Mouse (Mus musculus) yolk sac, embryonic 10.5 days (tissue): Measurements from ENCODE around the gene Col9a2.

Source experiments
- DNase-seq: peaks from one replicate; pipeline ENCODE4 v3.0.0-alpha.2; 2017; ENCODE audit warnings: low spot score

The Col9a2 gene

DNA sequence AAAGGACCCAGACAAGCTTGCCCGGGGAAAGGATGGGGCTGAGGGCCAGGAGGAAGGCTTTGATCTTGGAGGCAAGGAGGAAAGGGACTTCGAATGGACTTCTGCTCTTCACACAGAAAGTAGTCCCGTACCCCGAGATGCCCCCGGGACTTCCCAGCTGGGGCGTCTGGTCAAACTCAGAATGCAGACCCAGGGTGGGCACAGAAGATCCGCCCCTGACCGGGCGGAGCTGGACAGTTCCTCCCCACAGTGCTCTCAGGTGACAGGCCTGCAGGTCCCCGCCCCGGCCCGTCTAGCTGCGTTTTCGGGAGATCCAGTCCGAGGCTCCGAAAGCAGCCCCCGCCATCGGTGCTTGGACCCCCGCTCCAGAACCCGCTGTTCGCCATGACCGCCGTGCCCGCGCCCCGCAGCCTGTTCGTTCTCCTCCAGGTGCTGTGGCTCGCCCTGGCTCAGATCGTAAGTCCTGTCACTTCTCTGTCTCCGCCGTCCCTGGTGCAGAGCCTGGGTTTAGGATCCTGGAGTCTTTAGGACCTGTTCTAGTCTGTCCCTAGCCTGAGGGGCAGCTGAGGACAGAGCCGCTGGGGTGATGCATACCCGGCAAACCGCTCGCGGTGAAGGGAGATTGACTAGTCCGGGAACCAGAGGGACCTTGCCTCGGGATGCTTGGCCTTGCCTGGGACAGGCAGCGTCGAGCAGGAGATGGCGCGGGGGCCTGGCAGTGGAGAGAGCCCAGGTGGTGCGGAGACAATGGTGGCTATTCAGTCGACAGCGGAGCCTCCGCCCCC is at the start of gene Col9a2:
Gene Col9a2 (plus strand): TSS at position 55 of the 785 bp plus-strand sequence.
- peak; percentile 39 for DNase-seq

DNA sequence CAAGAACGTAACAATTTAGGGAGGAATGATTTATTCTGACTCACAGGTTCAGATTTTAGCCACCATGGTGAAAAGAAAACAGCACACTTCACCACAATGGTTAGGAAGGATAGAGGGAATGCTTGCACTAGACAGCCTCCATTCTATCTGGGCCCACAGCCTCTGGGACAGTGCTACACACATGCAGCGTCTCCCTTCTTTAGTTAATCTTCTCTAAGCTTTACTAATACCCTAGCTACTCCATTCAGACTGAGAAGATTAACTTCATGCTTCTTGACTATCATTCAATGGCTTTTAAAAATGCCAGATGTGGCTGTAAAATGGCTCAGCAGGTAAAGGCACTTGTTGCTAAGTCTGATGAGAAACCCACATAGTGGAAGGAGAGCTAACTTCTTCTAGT is 46.9 kb upstream of the Col9a2 start:
- DNase-seq, result no peak

DNA sequence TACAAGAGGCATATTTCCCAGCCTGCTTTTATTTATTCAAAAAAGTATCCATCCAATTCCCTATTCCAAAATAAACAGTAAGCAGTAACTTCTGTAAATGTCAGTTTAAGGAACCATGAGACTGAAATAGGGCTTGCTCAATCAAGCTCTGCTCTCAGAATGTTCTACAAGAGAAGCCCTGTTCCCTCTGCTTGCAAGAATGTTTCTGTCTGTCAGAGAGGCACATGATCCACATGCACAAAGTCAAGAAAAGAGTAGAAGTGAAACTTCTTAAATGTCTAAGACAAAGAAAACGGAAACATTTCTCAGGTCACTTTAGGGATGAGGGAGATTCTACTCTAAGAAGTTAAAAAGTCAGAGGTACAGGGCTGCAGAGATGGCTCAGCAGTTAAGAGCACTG is 46.2 kb upstream of the Col9a2 start:
- DNase-seq, result no peak

DNA sequence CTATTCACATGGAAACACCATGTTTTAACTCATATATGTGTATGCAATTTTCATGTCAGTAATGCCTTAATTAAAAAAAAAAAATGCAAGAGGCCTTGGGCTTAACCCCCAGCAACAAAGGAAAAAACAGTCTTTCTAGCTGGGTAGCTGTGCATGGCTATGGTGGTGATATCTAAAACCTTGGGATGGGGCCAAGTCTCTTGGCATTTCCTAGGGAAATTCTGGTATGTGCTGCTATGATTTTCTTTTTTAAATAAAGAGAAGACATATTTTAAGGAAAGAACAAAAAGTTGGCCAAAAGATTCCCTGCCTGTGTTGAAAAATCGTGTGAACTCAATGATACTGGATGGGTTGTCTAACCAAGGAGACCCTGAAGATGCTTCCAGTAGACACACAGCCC is 43.3 kb upstream of the Col9a2 start:
- DNase-seq, result no peak

DNA sequence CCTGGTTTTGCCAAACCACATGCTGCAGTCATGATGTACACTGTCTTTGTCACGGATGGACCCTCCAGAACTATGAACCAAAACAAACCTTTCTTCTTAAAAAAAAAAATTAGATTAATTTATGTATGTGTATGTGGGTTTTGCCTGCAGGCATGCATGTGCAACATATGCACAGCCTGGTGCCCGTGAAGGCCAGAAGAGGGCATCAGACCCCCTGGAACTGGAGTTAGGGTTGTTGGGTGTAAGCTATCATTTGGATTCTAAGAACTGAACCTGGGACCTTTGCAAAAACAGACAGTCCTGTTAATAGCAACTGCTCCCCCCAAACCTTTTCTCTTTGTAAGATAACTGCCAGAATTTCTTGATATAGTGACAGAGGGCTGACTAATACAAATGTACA is 38.1 kb upstream of the Col9a2 start:
- no peak for DNase-seq

DNA sequence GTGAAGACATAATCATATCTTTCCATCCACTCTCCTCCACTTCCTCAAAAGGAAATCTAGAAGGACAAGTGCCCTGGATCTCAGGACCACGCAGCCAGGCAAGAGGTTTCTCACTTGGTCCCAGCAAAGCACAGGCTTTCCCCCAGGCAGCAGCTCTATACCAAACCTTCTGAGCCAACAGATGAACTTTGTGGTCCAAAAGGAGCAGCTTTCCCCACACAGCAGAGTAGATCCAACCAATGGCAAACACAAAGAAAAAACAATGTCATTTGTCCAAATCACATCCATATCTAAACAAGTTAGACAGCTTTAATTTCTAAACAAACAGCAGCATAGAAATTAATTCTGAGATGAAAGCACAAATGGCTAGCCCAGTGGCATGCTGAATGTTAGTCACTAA is 37.5 kb upstream of the Col9a2 start:
- no peak for DNase-seq

DNA sequence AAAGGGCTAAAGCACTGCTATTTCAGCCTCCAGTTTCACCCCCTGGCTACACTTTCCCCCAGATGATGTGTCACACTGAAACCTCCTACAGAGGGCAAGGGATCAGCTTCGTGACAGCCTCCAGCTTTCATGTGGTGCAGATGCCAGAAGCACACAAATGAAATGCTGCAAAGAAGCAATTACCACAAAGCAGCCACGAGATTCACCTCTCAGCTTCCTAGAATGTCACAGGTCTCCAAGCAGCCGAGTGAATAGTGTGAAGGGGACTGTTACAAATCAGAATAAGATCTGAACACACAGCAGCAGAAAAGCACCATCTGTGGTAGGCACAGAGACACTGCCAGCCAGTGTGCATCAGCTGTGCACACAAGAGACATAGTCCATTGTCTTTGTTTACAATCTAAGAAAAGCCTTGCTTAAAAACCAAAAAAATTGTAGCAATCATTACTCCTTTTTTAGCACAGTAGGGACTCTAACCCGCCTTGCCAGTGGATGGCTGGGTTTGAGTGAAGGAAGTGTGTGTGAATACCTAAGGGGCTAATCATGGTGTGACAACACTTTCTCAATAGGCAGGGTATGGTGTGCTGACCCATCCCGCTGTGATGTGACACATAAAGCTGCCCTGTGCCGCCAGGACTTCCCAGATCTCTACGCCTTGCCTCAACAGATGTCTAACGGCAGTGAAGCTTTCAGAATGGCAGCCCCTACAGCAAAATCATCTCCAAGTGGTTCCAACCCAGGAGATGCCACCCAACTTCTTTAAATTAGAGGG is 36.6 kb upstream of the Col9a2 start:
- no peak for DNase-seq

DNA sequence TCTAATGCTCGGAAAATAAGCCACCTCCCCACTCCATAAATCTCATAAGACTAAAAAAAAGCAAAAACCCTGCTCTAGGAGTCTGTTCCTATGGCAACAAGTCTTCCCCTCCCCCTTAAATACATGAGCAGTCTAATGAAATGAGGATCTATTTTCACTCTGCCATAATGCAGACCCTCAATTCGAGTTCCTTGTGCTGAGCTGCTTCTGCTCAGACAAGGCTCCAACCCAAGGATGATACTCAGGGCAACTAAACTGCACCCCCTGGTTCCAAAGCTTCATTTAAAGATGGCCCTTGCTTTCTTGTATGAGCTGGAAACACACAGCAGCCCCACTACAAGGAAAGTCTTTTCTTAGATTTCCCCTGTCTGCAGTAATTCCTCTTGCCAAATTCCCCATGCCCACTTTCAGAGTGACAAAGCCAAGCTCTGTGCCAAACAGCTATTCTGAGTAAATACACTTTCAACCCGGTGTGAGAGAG is 35.5 kb upstream of the Col9a2 start:
- DNase-seq, result no peak

DNA sequence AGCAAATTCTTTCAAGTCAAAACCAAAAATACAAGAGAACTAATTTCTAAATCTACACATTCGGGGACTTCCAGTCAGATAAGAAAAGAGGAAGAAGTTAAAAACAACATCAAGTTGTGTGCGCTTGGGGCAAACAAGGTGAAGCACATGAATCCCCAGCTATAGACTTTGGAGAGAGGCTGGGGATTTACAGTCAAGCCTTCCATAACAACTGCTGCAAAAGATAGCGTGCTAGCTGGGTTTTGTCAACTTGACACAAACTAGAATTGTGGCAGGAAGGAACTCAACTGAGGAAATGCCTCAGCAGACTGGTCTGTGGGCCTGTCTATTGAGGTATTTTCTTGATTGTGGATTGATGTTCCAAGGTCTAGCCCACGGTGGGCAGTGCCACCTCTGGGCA is 34.5 kb upstream of the Col9a2 start:
- no peak for DNase-seq

DNA sequence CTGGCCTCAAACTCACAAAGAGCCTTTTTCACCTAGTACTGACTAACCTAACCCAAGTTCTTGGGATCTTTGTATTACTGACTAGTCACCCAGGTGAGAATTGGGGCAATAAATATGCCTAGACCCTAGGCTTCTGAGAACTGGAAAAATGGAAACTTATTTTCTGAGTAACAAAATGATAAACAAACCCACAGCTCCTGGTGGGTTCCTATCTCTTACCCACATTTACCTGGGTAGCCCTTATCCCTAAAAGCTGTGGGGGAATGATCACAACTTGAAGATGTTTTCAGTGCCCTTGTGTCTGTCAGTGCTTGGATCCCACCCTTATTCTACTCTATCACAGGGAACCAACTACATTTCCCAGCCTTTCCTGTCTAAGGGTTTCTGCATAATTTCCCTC is 32.2 kb upstream of the Col9a2 start:
- DNase-seq, result no peak

DNA sequence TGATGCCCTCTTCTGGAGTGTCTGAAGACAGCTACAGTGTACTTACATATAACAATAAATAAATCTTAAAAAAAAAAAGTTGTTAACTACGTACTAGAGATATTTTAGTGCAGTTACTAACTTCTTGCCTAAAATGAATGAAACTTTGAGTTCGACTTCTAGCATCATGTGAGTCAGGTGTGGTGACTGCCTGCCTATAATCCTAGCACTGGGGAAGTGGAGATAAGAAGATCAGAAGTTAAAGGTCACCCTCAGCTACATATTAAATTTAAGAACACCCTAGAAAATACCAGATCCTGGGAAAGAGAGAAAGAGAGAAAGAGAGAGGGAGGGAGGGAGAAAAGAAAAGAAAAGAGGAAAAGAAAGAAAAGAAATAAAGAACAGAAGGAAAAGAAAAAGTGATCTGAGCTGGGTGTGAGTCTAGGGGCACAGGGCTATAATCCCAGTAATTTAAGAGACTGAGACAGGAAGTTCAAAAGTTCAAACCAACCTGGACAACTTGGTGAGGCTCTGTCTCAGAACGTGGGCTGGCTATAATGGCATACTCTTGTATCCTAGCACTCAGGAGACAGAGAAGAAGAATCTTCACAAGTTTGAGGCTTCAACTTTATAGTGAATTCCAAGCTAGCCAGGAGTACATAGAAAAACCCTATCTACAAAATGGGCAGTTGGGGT is 31.0 kb upstream of the Col9a2 start:
- no peak for DNase-seq

DNA sequence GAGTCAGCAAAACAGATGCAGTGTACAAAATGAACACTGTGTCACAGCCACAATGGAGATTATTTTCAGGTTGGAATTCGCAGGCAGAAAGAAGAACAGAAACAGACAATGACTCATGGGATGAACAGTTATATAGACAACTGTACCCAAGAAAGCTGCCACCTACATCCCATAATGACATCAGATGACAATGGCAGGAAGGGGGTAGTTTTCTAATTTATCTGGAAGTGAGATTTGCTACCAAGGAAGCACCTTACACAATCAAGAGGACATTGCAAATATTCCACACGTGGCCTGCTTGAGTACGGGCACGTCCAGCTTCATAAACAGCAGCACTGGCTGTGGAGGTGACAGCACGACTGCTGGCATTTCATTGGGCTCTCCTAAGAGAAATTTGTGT is 30.0 kb upstream of the Col9a2 start:
- DNase-seq, result no peak

DNA sequence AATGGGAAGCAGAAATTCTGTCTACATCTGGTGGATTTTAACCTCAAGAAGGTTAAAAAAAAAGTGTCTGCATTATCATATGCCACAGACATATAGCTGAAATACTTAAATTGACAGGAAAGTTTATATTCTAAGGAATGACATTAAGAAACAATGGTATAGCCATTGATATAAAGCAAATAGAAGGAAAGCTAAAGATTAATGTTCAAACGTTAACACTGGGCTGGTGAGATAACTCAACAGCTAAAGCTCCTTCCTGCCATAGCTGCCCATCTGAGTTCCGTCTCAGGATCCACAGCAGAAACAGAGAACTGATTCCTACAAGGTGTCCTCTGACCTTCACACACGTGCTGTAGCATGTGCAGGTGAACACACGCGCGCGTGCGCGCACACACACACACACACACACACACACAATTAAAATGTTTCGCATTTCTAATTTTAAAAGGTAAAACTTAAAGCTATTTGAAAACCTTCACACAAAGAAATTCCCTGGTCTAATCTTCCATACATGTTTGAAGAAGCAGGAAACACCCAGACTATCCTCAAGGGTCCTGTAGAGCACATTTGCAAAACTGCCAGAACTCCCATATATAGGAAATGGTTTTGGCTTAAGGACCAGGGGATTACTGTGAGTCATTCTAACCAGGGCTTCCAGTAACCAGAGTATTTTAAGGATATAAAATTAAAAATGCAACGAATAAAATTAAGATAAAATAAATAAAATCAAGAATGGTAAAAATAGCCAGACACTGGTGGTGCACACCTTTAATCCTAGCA is 28.2 kb upstream of the Col9a2 start:
- DNase-seq, result no peak

DNA sequence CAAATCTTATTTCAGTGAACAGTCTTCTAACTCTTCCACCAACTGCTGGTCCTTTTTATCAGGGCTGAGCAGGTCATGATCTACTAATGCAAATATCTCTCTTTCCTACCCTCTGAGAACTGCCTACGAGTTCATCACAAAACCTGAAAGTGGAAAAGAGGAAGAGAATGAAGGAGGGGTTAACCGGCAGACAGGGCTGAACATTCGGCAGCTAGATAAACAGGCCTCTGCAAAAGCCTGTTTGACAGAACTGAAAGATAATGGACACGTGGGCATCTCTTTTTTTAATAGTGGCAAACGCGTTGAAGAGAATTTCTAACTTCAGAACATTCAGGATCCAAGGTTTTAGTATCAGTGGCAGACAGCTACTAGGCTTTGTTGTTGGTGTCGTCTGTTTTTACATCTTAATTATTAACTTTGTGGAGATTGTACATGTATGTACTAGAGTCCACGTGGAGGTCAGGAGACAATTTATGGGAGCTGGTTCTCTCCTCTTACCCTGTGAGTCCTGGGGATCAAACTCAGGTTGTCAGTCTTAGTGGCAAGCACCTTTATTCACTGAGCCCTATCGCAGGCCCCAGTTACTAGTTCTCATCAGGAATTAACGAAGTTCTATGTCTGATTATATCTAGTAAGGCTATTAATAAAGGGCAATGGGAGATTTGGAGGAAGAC is 24.5 kb upstream of the Col9a2 start:
- no peak for DNase-seq

DNA sequence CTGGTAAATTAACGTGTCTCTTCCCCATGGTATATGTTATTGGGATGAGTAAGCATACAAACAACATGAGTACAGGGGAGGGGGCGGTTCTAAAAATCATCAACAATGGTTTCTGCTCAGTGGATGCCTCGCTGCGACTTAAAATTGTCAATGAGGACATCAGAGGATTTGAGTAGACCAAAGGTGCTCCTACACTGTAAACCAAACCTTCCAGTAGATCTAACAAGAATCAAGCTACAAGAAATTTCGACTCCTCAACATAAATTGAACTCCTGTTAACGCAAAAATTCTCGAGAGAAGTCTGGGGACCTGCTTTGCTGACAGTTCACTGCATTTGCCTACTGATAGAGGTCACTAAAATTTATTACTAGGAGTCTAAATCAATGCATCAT is 23.9 kb upstream of the Col9a2 start:
- DNase-seq, result no peak

DNA sequence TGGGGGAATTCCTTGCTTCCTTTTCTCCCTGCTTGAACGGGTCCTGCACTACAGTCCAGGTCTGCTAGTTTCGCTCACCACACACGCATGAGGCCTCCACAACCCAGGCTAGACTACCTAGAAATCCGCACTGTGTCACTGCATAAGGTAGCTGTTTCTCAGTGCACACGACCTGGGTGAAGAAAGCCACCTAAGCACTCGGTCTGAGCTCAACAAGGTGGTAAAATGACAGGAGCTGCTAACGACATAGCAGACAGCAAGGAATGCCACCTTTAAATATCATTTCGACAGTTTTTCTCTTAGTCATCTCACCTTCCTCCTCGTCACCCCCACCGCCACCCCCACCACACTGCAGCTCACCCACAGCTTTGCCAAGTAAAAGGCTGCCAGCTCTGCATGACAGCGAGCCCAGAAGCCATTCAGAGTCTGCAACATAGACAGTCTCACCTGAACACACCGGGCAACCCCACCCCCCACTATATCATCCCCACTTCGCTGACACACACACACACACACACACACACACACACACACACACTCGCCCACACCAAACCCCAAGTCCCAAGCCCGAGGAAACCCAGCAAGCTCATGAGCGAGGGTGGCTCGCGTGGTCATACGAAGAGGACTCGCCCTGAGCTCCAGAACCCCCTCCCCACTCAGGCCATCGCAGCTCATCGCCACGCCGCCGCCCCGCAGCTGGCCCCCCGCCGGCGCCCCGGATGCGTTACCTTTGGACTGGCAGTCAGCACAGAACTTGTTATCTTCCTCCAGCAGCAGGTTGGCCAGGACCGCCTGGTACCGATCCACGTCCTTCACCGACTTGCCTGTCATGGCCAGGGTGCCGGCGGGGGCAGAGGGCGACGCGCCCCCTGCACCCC is 22.9 kb upstream of the Col9a2 start:
- no peak for DNase-seq

DNA sequence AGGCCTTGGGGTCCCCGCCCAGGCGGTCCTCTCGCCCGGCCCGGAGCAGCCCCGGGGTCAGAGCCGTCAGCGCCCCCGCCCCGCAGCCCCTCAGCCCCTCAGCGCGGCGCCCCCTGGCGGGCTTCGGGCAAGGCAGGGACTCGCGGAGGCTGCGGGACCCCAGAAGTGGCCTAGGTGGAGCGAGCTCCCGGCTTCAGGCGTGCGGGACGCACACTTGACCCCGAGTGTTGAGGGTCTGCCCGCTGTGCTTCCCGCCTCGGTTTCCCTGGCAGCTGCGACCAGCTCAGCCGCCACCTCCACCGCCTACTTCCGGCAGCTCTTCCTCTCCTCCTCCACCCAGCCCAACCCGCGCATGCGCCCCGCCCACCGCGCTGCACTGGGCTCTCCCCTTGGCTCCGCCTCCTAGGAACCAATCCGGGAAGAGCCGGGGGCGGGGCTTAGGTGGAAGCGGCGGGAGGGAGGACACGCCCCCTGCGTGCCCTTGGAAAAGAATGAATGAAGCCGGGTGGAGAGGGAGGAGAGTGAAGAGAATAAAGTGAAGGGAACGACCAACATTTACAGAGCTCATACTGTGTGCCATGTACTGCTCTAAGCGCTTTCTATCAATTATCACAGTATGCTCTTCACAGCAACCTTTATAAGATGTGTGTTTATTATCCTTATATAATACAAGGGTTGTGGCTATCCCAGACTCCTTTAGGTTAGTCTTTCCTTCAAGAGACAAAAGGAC is 22.1 kb upstream of the Col9a2 start, which contains the start of gene Smap2:
Gene Smap2 (minus strand): TSS at position 320 of the 730 bp plus-strand sequence.
- peak; percentile 98 for DNase-seq

DNA sequence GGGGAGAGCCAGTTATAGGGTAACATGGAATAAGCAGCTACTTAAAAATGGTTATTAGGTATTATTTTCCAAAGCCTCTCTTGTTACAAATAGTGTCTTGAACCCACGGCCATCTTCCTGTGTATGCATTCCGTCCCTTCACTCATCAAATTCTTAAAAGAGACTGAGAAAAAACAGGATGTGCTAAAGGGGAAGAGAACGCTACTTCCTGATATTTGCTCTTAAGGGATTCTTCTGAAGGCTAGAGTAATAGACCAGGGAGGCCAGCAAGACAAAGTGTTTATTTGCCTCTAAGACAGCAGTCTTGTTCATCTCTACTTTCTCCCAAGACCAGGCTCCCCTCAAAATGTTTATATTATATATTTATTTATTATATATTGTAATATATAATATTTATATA is 20.9 kb upstream of the Col9a2 start:
- no peak for DNase-seq

DNA sequence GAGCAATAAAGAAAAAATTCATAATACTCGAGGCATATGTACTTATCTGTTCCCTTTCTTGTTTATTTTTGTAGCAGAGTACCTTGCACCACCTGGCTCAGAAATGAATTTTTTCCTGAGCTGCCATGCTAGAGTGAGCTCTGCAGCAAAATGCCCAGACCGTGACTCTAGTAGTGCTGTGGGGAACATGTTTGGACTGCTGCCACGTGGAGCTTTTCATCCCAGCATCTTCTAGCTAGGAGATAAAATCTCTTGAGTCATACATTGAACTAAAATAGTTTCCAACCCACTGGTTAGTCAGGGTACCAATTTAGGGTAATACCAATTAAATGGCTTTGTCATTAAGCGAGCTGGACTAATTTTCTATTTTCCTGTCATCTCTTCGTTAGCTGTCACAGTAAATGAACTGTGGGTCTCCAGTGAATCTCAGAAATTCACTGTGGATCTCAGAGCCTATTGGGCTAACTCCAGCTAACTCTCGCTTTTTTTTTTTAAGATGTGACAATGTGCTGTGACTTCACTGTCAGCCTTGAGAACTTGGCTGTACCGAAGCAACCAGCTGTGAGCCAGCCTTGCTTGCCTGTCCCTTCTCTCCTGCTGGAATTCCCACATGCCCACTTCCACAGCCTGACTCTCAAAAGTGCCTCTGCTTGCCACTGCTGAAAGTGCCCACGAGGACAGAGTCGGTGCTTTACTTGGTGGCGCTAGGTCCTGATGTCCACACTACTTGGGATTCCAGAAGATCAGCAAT is 19.0 kb upstream of the Col9a2 start:
- DNase-seq, result no peak
